Mouse (Mus musculus): ENCODE measurements around the gene Hist1h2bf.
A peak's percentile ranks its signal among the peaks of the same experiment; 100 is the strongest.
"Not testable (repeated sequence)": the region's sequence is repeated elsewhere in the genome, so short reads cannot be mapped to it uniquely, and the experiment has no call there.

Hist1h2bf gene

GRCm38 (mm10) chr13:23591206-23591605, 17.2 kb upstream of the Hist1h2bf start:
- DNase-seq (ENCODE audit: low spot score in 2 of 2), result no peak

- DNase-seq (ENCODE audit: low spot score in 2 of 2), result no peak
These were observed 12.9 kb upstream of the Hist1h2bf start for GRCm38 (mm10) chr13:23586940-23587225.

GRCm38 (mm10) chr13:23586099-23586939, 12.3 kb upstream of the Hist1h2bf start:
- DNase-seq (ENCODE audit: low spot score in 2 of 2), result no peak

GRCm38 (mm10) chr13:23585442-23586098, 11.6 kb upstream of the Hist1h2bf start:
- peak; percentile 57 to 65 for DNase-seq (ENCODE audit: low spot score in 2 of 2)

GRCm38 (mm10) chr13:23585029-23585441, 11.0 kb upstream of the Hist1h2bf start:
- peak; percentile 30 to 65 for DNase-seq (ENCODE audit: low spot score in 2 of 2)

GRCm38 (mm10) chr13:23584331-23584730, 10.3 kb upstream of the Hist1h2bf start:
- no peak for DNase-seq (ENCODE audit: low spot score in 2 of 2)

- DNase-seq (ENCODE audit: low spot score in 2 of 2), result no peak
These were observed 9.5 kb upstream of the Hist1h2bf start for GRCm38 (mm10) chr13:23583387-23584068.

GRCm38 (mm10) chr13:23582219-23583056, 8.4 kb upstream of the Hist1h2bf start:
- no peak for DNase-seq (ENCODE audit: low spot score in 2 of 2)

- peak; percentile 97 for DNase-seq (ENCODE audit: low spot score in 2 of 2)
These were observed 7.6 kb upstream of the Hist1h2bf start, which contains the start of gene Hist1h4d for GRCm38 (mm10) chr13:23581408-23582218. Gene Hist1h4d, plus strand, starts transcription at chr13:23581598.

GRCm38 (mm10) chr13:23577835-23578234, 3.8 kb upstream of the Hist1h2bf start:
- DNase-seq (ENCODE audit: low spot score in 2 of 2), result no peak

- no peak for DNase-seq (ENCODE audit: low spot score in 2 of 2)
These were observed 3.1 kb upstream of the Hist1h2bf start for GRCm38 (mm10) chr13:23576906-23577639.

- DNase-seq (ENCODE audit: low spot score in 2 of 2), result no peak
These were observed 2.4 kb upstream of the Hist1h2bf start for GRCm38 (mm10) chr13:23576351-23576881.

GRCm38 (mm10) chr13:23575864-23576313, 1.9 kb upstream of the Hist1h2bf start:
- DNase-seq (ENCODE audit: low spot score in 2 of 2), result not testable (repeated sequence)

GRCm38 (mm10) chr13:23575271-23575851, 1.4 kb upstream of the Hist1h2bf start, which contains the start of gene Hist1h3d:
Gene Hist1h3d, plus strand, starts transcription at chr13:23575763.
- DNase-seq (ENCODE audit: low spot score in 2 of 2), result peak in 1 of 2 experiments; percentile 53

- DNase-seq (ENCODE audit: low spot score in 2 of 2), result not testable (repeated sequence)
These were observed 662 bp upstream of the Hist1h2bf start for GRCm38 (mm10) chr13:23574546-23575170.

- DNase-seq (ENCODE audit: low spot score in 2 of 2), result not testable (repeated sequence)
These were observed 730 bp downstream of the Hist1h2bf start for GRCm38 (mm10) chr13:23573034-23573897.

- DNase-seq (ENCODE audit: low spot score in 2 of 2), result no peak
These were observed 1.6 kb downstream of the Hist1h2bf start for GRCm38 (mm10) chr13:23572218-23573033.

Measured in frontal cortex, postnatal 14 days (tissue).